Mouse (Mus musculus) thymus, adult 2 months (tissue): ENCODE data around the gene Sox18. TPM values are rescaled to one million over a fixed set of nuclear protein-coding genes. Genes with fewer than 3 reads are reported as not detected.
A peak's percentile ranks its signal among the peaks of the same experiment; 100 is the strongest.

Source experiments
- DNase-seq: peaks from one replicate; pipeline ENCODE4 v3.0.0; 2021
- H3K27ac ChIP-seq: fragments of 200-500 bp; 2 replicates; pipeline ENCODE4 v1.5.1; 2012; ENCODE audit warnings: low read length, control low read depth; ENCODE audit not compliant: control insufficient read depth, insufficient read depth
- H3K27me3 ChIP-seq: fragments of 200-500 bp; 2 replicates; pipeline ENCODE4 v1.6.1; 2012; ENCODE audit warnings: mild to moderate bottlenecking, low read length, moderate library complexity, mixed read lengths; ENCODE audit not compliant: control insufficient read depth, insufficient read depth
- H3K36me3 ChIP-seq: fragments of 200-500 bp; 2 replicates; pipeline ENCODE4 v1.6.1; 2012; ENCODE audit warnings: mild to moderate bottlenecking, low read length, moderate library complexity; ENCODE audit not compliant: control insufficient read depth, insufficient read depth
- H3K4me1 ChIP-seq: fragments of 200-500 bp; replicated peaks from 2 replicates; pipeline ENCODE4 v1.6.1; 2012; ENCODE audit warnings: low read length; ENCODE audit not compliant: control insufficient read depth, insufficient read depth
- H3K4me3 ChIP-seq: fragments of 200-500 bp; 2 replicates; pipeline ENCODE4 v1.5.1; 2012; ENCODE audit warnings: mild to moderate bottlenecking, low read length, control low read depth, moderate library complexity; ENCODE audit not compliant: control insufficient read depth, insufficient read depth
- CTCF ChIP-seq: fragments of 200-500 bp; IDR thresholded peaks from 2 replicates; pipeline ENCODE4 v1.5.1; 2012; ENCODE audit warnings: mild to moderate bottlenecking, control low read depth, low read length, moderate library complexity, borderline replicate concordance; ENCODE audit not compliant: control insufficient read depth, poor library complexity, insufficient read depth; ENCODE audit errors: extremely low read depth
- POLR2A ChIP-seq: fragments of 200-500 bp; IDR thresholded peaks from 2 replicates; pipeline ENCODE4 v1.6.1; 2012; ENCODE audit warnings: mild to moderate bottlenecking, low read length, control low read depth, moderate library complexity; ENCODE audit not compliant: control insufficient read depth, poor library complexity, insufficient read depth; ENCODE audit errors: extremely low read depth
- polyA plus RNA-seq: library from polyadenylated mRNA; depleted of rRNA; stranded (reverse); fragments of >200 nt; gene quantifications from 2 replicates; pipeline ENCODE4 v1.2.3, GENCODE M21; 2012; rRNA removed

Gene Sox18
- polyA plus RNA-seq, 1 experiment, result 21.7 TPM

GRCm38 (mm10) chr2:181623401-181623800 is 48.0 kb downstream of the Sox18 start:
- H3K27me3 ChIP-seq, result no peaks in the 10 kb centered on the region
- DNase-seq, result peak; percentile 17
- TF ChIP-seq CTCF (no peak), POLR2A (no peak)
- no peaks in the 10 kb centered on the region for H3K4me1 ChIP-seq
- H3K36me3 ChIP-seq, result peaks cover 34% of the 10 kb centered on the region
- no peak overlapping the region for H3K27ac ChIP-seq
- no peak overlapping the region for H3K4me3 ChIP-seq

Other genes with a start within 250 kb of the Sox18 start
- gene Zbtb46, start 212.2 kb downstream of the Sox18 start, polyA plus RNA-seq, result 4.8 and 5.3 TPM in 2 replicates
- 0.13 and 0.16 TPM in 2 replicates for gene Abhd16b, start 178.4 kb downstream of the Sox18 start, polyA plus RNA-seq
- 54.2 and 54.7 TPM in 2 replicates for gene Tpd52l2, start 174.5 kb downstream of the Sox18 start, polyA plus RNA-seq
- gene Dnajc5, start 151.2 kb downstream of the Sox18 start, polyA plus RNA-seq, result 140 and 146 TPM in 2 replicates
- gene Uckl1, start 86.7 kb downstream of the Sox18 start, polyA plus RNA-seq, result 266 and 327 TPM in 2 replicates
- gene Prpf6, start 79.8 kb downstream of the Sox18 start, polyA plus RNA-seq, result 22.2 and 22.5 TPM in 2 replicates
- gene Zfp512b, start 78.8 kb downstream of the Sox18 start, polyA plus RNA-seq, result 87.6 and 89.1 TPM in 2 replicates
- gene Samd10, start 72.4 kb downstream of the Sox18 start, polyA plus RNA-seq, result 26.5 and 29.0 TPM in 2 replicates
- 0.57 and 1.0 TPM in 2 replicates for gene Gm29797, start 14.6 kb downstream of the Sox18 start, polyA plus RNA-seq
- 9.0 and 13.8 TPM in 2 replicates for gene Tcea2, start 8.7 kb upstream of the Sox18 start, polyA plus RNA-seq
- gene Rgs19, start 22.3 kb upstream of the Sox18 start, polyA plus RNA-seq, result 255 and 260 TPM in 2 replicates
- gene Lkaaear1, start 26.8 kb upstream of the Sox18 start, polyA plus RNA-seq, result not detected in 2 replicates
- gene Oprl1, start 43.4 kb upstream of the Sox18 start, polyA plus RNA-seq, result 0.24 and 0.38 TPM in 2 replicates
- 0.03 and 0.04 TPM in 2 replicates for gene Myt1, start 91.7 kb upstream of the Sox18 start, polyA plus RNA-seq
- gene Pcmtd2, start 166.2 kb upstream of the Sox18 start, polyA plus RNA-seq, result 51.5 and 60.0 TPM in 2 replicates
- 9.1 and 11.7 TPM in 2 replicates for gene Polr3k, start 192.7 kb upstream of the Sox18 start, polyA plus RNA-seq